11 mouse cellular contexts compared by ENCODE assay signal in the genomic region with DNA sequence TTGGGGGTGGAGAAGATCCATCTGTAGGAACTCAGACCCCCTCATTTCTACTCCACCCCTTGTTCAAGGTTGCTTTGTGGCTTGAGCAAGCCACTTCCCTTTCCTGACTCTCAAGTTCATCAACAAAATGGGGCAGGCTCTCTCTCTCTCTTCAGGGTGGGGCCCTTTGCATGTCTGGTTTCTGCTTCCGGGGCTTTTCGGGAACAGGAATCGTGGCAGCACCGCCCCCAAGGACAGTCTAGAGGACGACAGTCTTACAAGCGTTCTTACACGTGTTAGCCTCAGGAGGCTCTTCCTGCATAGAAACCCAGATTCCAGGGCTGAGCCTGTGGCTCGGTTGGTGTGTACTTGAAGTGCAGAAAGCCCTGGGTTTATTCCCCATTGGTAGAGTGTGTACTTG. TPM values are rescaled to one million over a fixed set of nuclear protein-coding genes. Genes with fewer than 3 reads are reported as not detected.
A peak's percentile ranks its signal among the peaks of the same experiment; 100 is the strongest.
DNase-seq lines count a peak whose midpoint lies in the region; ATAC-seq and TF ChIP-seq lines count a peak whose summit lies in the region.
"Had no signal": no experiment of that assay in that cellular context is flagged by ENCODE, and none has a peak within 500 bp of the region (broad histone marks: within the 10 kb centered on the region; RNA-seq: fewer than 3 reads in every experiment).

No protein-coding gene starts in this region.

- TF ChIP-seq EP300 in heart, postnatal 0 days (IDR thresholded peaks at IDR 0.05; ENCODE audit: low read depth) = no peak

- DNase-seq in heart, postnatal 0 days (ENCODE audit: low spot score) = no peak
- peak; percentile 62 to 69 for DNase-seq in lung, postnatal 4 days
- DNase-seq in thymus, postnatal 14 days = peak; percentile 87
- no peak for DNase-seq in cerebellum, postnatal 14 days
- DNase-seq in MN1 (ENCODE audit: low spot score) = no peak
- DNase-seq: cerebellum, adult 9-10 months had no signal

- H3K4me1 ChIP-seq in heart, postnatal 0 days (ENCODE audit: control insufficient read depth, insufficient read depth) = 0 out of 2 replicates have a peak, but pooled peaks cover 2% of the 10 kb centered on the region
- H3K4me1 ChIP-seq in heart, embryonic 11.5 days (ENCODE audit: control insufficient read depth, insufficient read depth, low read length) = peaks cover 4% of the 10 kb centered on the region; the same call in 1 of the 2 replicates
- peaks cover 39% of the 10 kb centered on the region; the same call in 1 of the 2 replicates for H3K4me1 ChIP-seq in kidney, embryonic 15.5 days

- H3K27ac ChIP-seq in heart, postnatal 0 days (ENCODE audit: low read depth) = peak overlapping the region; percentile 60; the same call in 1 of the 2 replicates
- no peak overlapping the region for H3K27ac ChIP-seq in heart, embryonic 11.5 days (ENCODE audit: low read depth, low read length)
- H3K27ac ChIP-seq in kidney, embryonic 15.5 days = no peak overlapping the region
- H3K27ac ChIP-seq: hindbrain, embryonic 13.5 days had no signal

- H3K36me3 ChIP-seq in heart, postnatal 0 days (replicated peaks; ENCODE audit: control insufficient read depth, insufficient read depth, low read length) = no peaks in the 10 kb centered on the region
- H3K36me3 ChIP-seq in heart, embryonic 11.5 days (ENCODE audit: control insufficient read depth, insufficient read depth, low read length) = no peaks in the 10 kb centered on the region
- no peaks in the 10 kb centered on the region for H3K36me3 ChIP-seq in kidney, embryonic 15.5 days
- H3K36me3 ChIP-seq: hindbrain, embryonic 13.5 days had no signal

- H3K4me2 ChIP-seq in heart, postnatal 0 days (ENCODE audit: low read depth, low read length) = no peak overlapping the region
- no peak overlapping the region for H3K4me2 ChIP-seq in heart, embryonic 11.5 days
- no peak overlapping the region for H3K4me2 ChIP-seq in kidney, embryonic 15.5 days
- H3K4me2 ChIP-seq: hindbrain, embryonic 13.5 days had no signal

- H3K9ac ChIP-seq in heart, postnatal 0 days (replicated peaks; ENCODE audit: low read depth, low read length) = no peak overlapping the region
- H3K9ac ChIP-seq in heart, embryonic 11.5 days (ENCODE audit: low read depth, low read length) = no peak overlapping the region
- H3K9ac ChIP-seq in kidney, embryonic 15.5 days = no peak overlapping the region
- H3K9ac ChIP-seq: hindbrain, embryonic 13.5 days had no signal

- TF ChIP-seq CTCF in heart, postnatal 0 days (IDR thresholded peaks at IDR 0.05; ENCODE audit: low read depth) = no peak

- no peaks in the 10 kb centered on the region for H3K27me3 ChIP-seq in heart, postnatal 0 days (ENCODE audit: control insufficient read depth, insufficient read depth, low read length)
- H3K27me3 ChIP-seq in heart, embryonic 11.5 days (ENCODE audit: control insufficient read depth, insufficient read depth, low read length) = no peaks in the 10 kb centered on the region
- no peaks in the 10 kb centered on the region for H3K27me3 ChIP-seq in kidney, embryonic 15.5 days
- H3K27me3 ChIP-seq: hindbrain, embryonic 13.5 days had no signal

- H3K9me3 ChIP-seq in heart, postnatal 0 days (replicated peaks; ENCODE audit: control insufficient read depth, low read length) = no peaks in the 10 kb centered on the region
- H3K9me3 ChIP-seq in heart, embryonic 11.5 days (replicated peaks; ENCODE audit: control insufficient read depth, low read length) = no peaks in the 10 kb centered on the region
- no peaks in the 10 kb centered on the region for H3K9me3 ChIP-seq in kidney, embryonic 15.5 days (replicated peaks)
- H3K9me3 ChIP-seq: hindbrain, embryonic 13.5 days had no signal

- 50% methylated on average over 8 of the region's 8 CpGs for WGBS in heart, postnatal 0 days
- 60% methylated on average over 8 of the region's 8 CpGs for WGBS in heart, embryonic 11.5 days (ENCODE audit: insufficient replicate concordance)
- WGBS in kidney, embryonic 15.5 days = 79% methylated on average over 8 of the region's 8 CpGs

- no peak overlapping the region for H3K4me3 ChIP-seq in heart, postnatal 0 days (ENCODE audit: low read depth, low read length)
- H3K4me3 ChIP-seq in heart, embryonic 11.5 days (ENCODE audit: low read depth, low read length) = no peak overlapping the region
- H3K4me3 ChIP-seq in kidney, embryonic 15.5 days (replicated peaks) = no peak overlapping the region
- H3K4me3 ChIP-seq: hindbrain, embryonic 13.5 days had no signal

- ATAC-seq in heart, postnatal 0 days (ENCODE audit: insufficient read depth, low read depth) = no peak
- no peak for ATAC-seq in heart, embryonic 11.5 days (replicated peaks; ENCODE audit: insufficient number of reproducible peaks, low FRiP score, low TSS enrichment)
- ATAC-seq in activated CD4-positive, CD25-positive, alpha-beta regulatory T cell, adult 4 months = peak; percentile 57
- ATAC-seq in kidney, embryonic 15.5 days (replicated peaks; ENCODE audit: low FRiP score) = no peak
- ATAC-seq: forebrain, embryonic 14.5 days had no signal

RNA-seq across cellular contexts. Expression of gene Sh3bgrl3, which starts 11.6 kb away (rescaled TPM):
- 49.7 and 67.6 TPM in 2 replicates for total RNA-seq in heart, postnatal 0 days (2014; rRNA removed; ENCODE audit: low replicate concordance)
- 140 and 150 TPM in 2 replicates for polyA plus RNA-seq in heart, postnatal 0 days (2015; fragmentation: Nextera tagmentation; extraction: Ambion mirVana)
- 179 and 220 TPM in 2 replicates for polyA plus RNA-seq in heart, embryonic 11.5 days (2014; fragmentation: Nextera tagmentation; extraction: Ambion mirVana)
- polyA plus RNA-seq in activated CD4-positive, CD25-positive, alpha-beta regulatory T cell, adult 4 months (2017; shearing (Covaris generic)) = 1,000 to 10,000 TPM; 1,097 to 1,279 TPM
- 395 and 412 TPM in 2 replicates for polyA plus RNA-seq in kidney, embryonic 15.5 days (2015; fragmentation: Nextera tagmentation; extraction: Ambion mirVana)

RNA-seq across cellular contexts. Expression of gene Ubxn11, which starts 14.6 kb away (rescaled TPM):
- total RNA-seq in heart, postnatal 0 days (2014; rRNA removed; ENCODE audit: low replicate concordance) = not detected in 2 replicates
- 0.97 and 1.2 TPM in 2 replicates for polyA plus RNA-seq in heart, postnatal 0 days (2015; fragmentation: Nextera tagmentation; extraction: Ambion mirVana)
- polyA plus RNA-seq in heart, embryonic 11.5 days (2014; fragmentation: Nextera tagmentation; extraction: Ambion mirVana) = 2.0 and 3.2 TPM in 2 replicates
- 10 to 100 TPM; 33.7 to 34.2 TPM for polyA plus RNA-seq in activated CD4-positive, CD25-positive, alpha-beta regulatory T cell, adult 4 months (2017; shearing (Covaris generic))
- 10.5 and 11.1 TPM in 2 replicates for polyA plus RNA-seq in kidney, embryonic 15.5 days (2015; fragmentation: Nextera tagmentation; extraction: Ambion mirVana)

RNA-seq across cellular contexts. Expression of gene Cd52, which starts 22.1 kb away (rescaled TPM):
- total RNA-seq in heart, postnatal 0 days (2014; rRNA removed; ENCODE audit: low replicate concordance) = 10.5 TPM in 1 of 2 replicates, not detected in the other
- polyA plus RNA-seq in heart, postnatal 0 days (2015; fragmentation: Nextera tagmentation; extraction: Ambion mirVana) = 9.3 and 10.5 TPM in 2 replicates
- 3.9 and 6.2 TPM in 2 replicates for polyA plus RNA-seq in heart, embryonic 11.5 days (2014; fragmentation: Nextera tagmentation; extraction: Ambion mirVana)
- polyA plus RNA-seq in activated CD4-positive, CD25-positive, alpha-beta regulatory T cell, adult 4 months (2017; shearing (Covaris generic)) = 1,000 to 10,000 TPM; 3,607 to 4,442 TPM
- polyA plus RNA-seq in kidney, embryonic 15.5 days (2015; fragmentation: Nextera tagmentation; extraction: Ambion mirVana) = 12.0 and 12.2 TPM in 2 replicates

RNA-seq across cellular contexts. Expression of gene Crybg2, which starts 56.4 kb away (rescaled TPM):
- total RNA-seq in heart, postnatal 0 days (2014; rRNA removed; ENCODE audit: low replicate concordance) = 0.08 and 6.6 TPM in 2 replicates
- 0.11 TPM in 1 of 2 replicates, not detected in the other for polyA plus RNA-seq in heart, postnatal 0 days (2015; fragmentation: Nextera tagmentation; extraction: Ambion mirVana)
- 0.52 and 1.1 TPM in 2 replicates for polyA plus RNA-seq in heart, embryonic 11.5 days (2014; fragmentation: Nextera tagmentation; extraction: Ambion mirVana)
- 10 to 100 TPM; 15.7 to 20.2 TPM for polyA plus RNA-seq in activated CD4-positive, CD25-positive, alpha-beta regulatory T cell, adult 4 months (2017; shearing (Covaris generic))
- 3.9 and 4.4 TPM in 2 replicates for polyA plus RNA-seq in kidney, embryonic 15.5 days (2015; fragmentation: Nextera tagmentation; extraction: Ambion mirVana)

Comparison
In these comparisons a context has a peak if more than half of its experiments do, and no peak if none do; other contexts are left out.
1. DNase-seq: peak in lung, postnatal 4 days (2 of 2) and thymus, postnatal 14 days (single experiment); none in heart, postnatal 0 days (single experiment), cerebellum, postnatal 14 days (0 of 2) and MN1 (single experiment).
2. RNA of gene Cd52, which starts 22.1 kb away (polyA plus RNA-seq): 3,607 to 4,442 TPM in activated CD4-positive, CD25-positive, alpha-beta regulatory T cell, adult 4 months; 12.0 to 12.2 TPM in kidney, embryonic 15.5 days, 9.3 to 10.5 TPM in heart, postnatal 0 days and 3.9 to 6.2 TPM in heart, embryonic 11.5 days; every median in the first group is over 100 times any median in the second.